Mouse (Mus musculus) left cerebral cortex, postnatal 25 days (tissue): ENCODE data around the gene Col6a1. TPM values are rescaled to one million over a fixed set of nuclear protein-coding genes. Genes with fewer than 3 reads are reported as not detected.

Experiments used
- DNase-seq, 2 experiments: peaks; one replicate each; pipeline ENCODE4 v3.0.0; 2022; ENCODE audit warnings: low spot score in 2 of 2, mixed read lengths in 1 of 2
- intact Hi-C: fragments of 180-260 bp; cut with DNase I; formaldehyde crosslinking; loops from one replicate; pipeline ENCODE4 v1.15.1; 2025
- total RNA-seq, 2 experiments: library from RNA; stranded (reverse); gene quantifications; 2 replicates each; pipeline ENCODE4 v1.2.3; 2021

Col6a1 gene
- total RNA-seq, 2 experiments from 2014 or later, result 35.8 to 45.6 TPM

GRCm38 (mm10) chr10:76685451-76686017, 40.4 kb downstream of the Col6a1 start:
- intact Hi-C loops, result no loop called here
- DNase-seq, result peak in 1 of 2 experiments; percentile 55

- no peak for DNase-seq
- intact Hi-C loops, result no loop called here
Measured at GRCm38 (mm10) chr10:76683977-76684376, 42.0 kb downstream of the Col6a1 start.

- intact Hi-C loops, result no loop called here
- no peak for DNase-seq
Measured at GRCm38 (mm10) chr10:76683461-76683860, 42.5 kb downstream of the Col6a1 start.

GRCm38 (mm10) chr10:76681882-76682281, 44.1 kb downstream of the Col6a1 start:
- intact Hi-C loops, result no loop called here
- no peak for DNase-seq

- no peak for DNase-seq
- intact Hi-C loops, result no loop called here
Measured at GRCm38 (mm10) chr10:76680758-76681650, 45.0 kb downstream of the Col6a1 start.

GRCm38 (mm10) chr10:76678122-76678521, 47.8 kb downstream of the Col6a1 start:
- intact Hi-C loops, result no loop called here

GRCm38 (mm10) chr10:76675268-76675667, 50.7 kb downstream of the Col6a1 start:
- intact Hi-C loops, result no loop called here
- no peak for DNase-seq

More at GRCm38 (mm10) chr10:76678122-76678521, 47.8 kb downstream of the Col6a1 start:
- DNase-seq, result peak; percentile 71 to 85

GRCm38 (mm10) chr10:76674581-76674980, 51.4 kb downstream of the Col6a1 start:
- intact Hi-C loops, result no loop called here
- no peak for DNase-seq

GRCm38 (mm10) chr10:76671939-76672338, 54.0 kb downstream of the Col6a1 start:
- intact Hi-C loops, result no loop called here
- DNase-seq, result no peak

GRCm38 (mm10) chr10:76668947-76669284, 57.1 kb downstream of the Col6a1 start:
- DNase-seq, result peak; percentile 40 to 93
- intact Hi-C loops, result loop anchor here (5.0 kb wide), 1 partner anchor 63 kb away; no protein-coding TSS in a partner anchor

GRCm38 (mm10) chr10:76668261-76668946, 57.6 kb downstream of the Col6a1 start:
- intact Hi-C loops, result loop anchor here (5.0 kb wide), 1 partner anchor 64 kb away; no protein-coding TSS in a partner anchor
- no peak for DNase-seq

GRCm38 (mm10) chr10:76667197-76667805, 58.7 kb downstream of the Col6a1 start:
- intact Hi-C loops, result loop anchor here (5.0 kb wide), 1 partner anchor 65 kb away; no protein-coding TSS in a partner anchor
- no peak for DNase-seq

GRCm38 (mm10) chr10:76665551-76665950, 60.4 kb downstream of the Col6a1 start:
- peak in 1 of 2 experiments; percentile 56 for DNase-seq
- intact Hi-C loops, result loop anchor here (5.0 kb wide), 1 partner anchor 67 kb away; no protein-coding TSS in a partner anchor

GRCm38 (mm10) chr10:76664156-76665115, 61.5 kb downstream of the Col6a1 start:
- DNase-seq, result no peak
- intact Hi-C loops, result loop anchor here (5.0 kb wide), 1 partner anchor 68 kb away; no protein-coding TSS in a partner anchor

Other genes starting within 250 kb of the Col6a1 start
- 10 to 100 TPM; 44.2 to 45.1 TPM for gene Lss, start 194.6 kb downstream of the Col6a1 start, total RNA-seq
- gene Spatc1l, start 163.9 kb downstream of the Col6a1 start, total RNA-seq, result not detected
- gene Ftcd, start 150.5 kb downstream of the Col6a1 start, total RNA-seq, result under 1 TPM in 1 of 2 experiments, not detected in 1; 0.16 TPM
- gene Col6a2, start 102.5 kb downstream of the Col6a1 start, total RNA-seq, result 10 to 100 TPM in 1 of 2 experiments, 1 to 10 TPM in 1; 9.4 to 10.1 TPM
- 10 to 100 TPM; 67.2 to 72.4 TPM for gene Pcbp3, start 235.7 kb upstream of the Col6a1 start, total RNA-seq